Mouse (Mus musculus) testis, adult 2 months (tissue): ENCODE data around the gene Fndc9.

Source experiments
- CTCF ChIP-seq: fragments of 200-500 bp; IDR thresholded peaks from 2 replicates; pipeline ENCODE4 v1.5.1; 2012; ENCODE audit warnings: low read depth, mild to moderate bottlenecking, inconsistent platforms, low read length, moderate library complexity; ENCODE audit not compliant: control insufficient read depth, insufficient read depth, insufficient replicate concordance
- POLR2A ChIP-seq: fragments of 200-500 bp; IDR thresholded peaks from 2 replicates; pipeline ENCODE4 v1.6.1; 2012; ENCODE audit warnings: low read depth, mild to moderate bottlenecking, inconsistent platforms, low read length, moderate library complexity; ENCODE audit not compliant: control insufficient read depth

- TF ChIP-seq CTCF (no peak), POLR2A (no peak)
Observed at GRCm38 (mm10) chr11:46213844-46214243, 21.5 kb upstream of the Fndc9 start.
